Mouse (Mus musculus): ENCODE data around the gene Fgf23.

DNA sequence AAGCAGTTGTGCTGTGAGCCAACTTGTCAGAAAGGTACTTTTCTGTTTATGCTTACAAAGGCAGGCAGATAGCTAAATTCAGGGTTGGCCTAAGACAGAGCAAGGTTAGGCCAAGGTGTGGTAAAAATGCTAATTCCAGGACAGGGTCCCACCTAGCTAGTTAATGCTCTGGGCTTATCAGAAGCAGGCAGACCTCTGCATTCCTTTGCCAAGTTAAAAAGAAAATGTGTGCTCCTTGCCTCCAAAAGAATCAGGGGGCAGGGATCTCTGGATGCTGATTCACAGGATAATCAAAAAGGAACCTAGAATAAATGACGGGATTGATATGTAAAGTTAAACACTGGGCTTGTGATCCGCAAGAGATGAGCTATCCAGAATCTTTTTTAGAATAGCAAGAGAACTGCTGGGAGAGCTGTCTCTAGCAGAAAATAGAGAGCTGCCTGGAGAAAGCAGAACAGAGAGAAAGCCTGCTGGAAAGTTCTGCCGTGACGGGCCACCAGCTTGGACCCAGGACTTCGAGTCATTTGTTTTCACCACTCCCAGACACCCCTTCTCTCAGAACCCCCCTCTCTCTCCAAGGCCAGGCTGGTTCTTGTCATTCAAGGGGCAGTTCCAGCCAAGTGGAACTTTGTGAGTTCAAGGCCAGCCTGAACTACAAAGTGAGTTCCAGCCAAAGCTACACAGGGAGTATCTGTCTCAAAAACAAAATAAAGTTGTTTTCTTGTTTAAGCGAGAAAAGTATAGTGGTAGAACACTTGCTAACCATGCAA, 31.0 kb downstream of the Fgf23 start:
- TF ChIP-seq CTCF (IDR thresholded peaks at IDR 0.05; ENCODE audit: control insufficient read depth, insufficient read depth, low read length) (no peak), POLR2A (IDR thresholded peaks at IDR 0.05; ENCODE audit: borderline replicate concordance, control insufficient read depth, low read depth, low read length) (no peak)
